Mouse (Mus musculus): Measurements from ENCODE around the gene Fmo6. TPM values are rescaled to one million over a fixed set of nuclear protein-coding genes. Genes with fewer than 3 reads are reported as not detected.

Gene Fmo6
- polyA plus RNA-seq, 1 experiment from 2014 or later = not detected

DNA sequence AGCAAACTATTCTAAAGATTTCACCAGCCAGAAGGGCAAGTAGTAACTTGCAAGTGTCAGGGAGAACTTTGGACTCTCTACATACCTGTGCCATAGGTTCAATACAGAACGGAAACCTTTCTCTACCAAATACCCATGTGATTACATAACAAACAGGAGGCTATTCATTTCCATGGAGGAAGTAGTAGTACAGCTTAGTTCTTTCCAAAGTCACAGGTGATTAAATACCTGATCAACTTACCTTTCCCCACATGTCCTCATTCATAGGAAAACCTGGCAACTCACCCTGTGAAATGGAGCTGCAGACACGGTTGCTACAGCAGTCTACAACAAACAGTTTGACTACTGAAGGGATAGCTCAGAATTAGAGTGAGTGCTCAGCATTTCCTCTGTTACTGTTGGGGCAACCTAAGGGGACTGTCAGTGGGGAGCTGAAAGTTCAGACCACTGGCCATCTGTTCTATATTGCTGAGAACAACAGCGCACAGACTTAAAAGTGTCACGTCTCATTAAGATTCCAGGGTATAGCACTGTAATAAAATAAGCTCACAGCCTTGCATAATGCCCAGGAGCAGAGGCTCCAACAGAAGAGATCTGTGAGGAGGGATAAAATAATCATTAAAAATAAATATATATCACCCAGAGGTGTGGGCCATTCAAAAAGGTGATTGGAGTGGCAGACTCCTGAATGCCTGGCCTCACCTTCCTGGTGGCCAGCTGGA is 9.7 kb upstream of the Fmo6 start:
- Histone ChIP-seq H3K9ac (ENCODE audit: low read length) (no peak overlapping the region), H3K27ac (ENCODE audit: low read depth, low read length) (no peak overlapping the region), H3K4me3 (ENCODE audit: low read depth, low read length) (no peak overlapping the region), H3K4me2 (ENCODE audit: low read length) (no peak overlapping the region), H3K27me3 (replicated peaks; ENCODE audit: control insufficient read depth, insufficient read depth, low read length) (no peaks in the 10 kb centered on the region), H3K9me3 (replicated peaks; ENCODE audit: control insufficient read depth, low read length) (no peaks in the 10 kb centered on the region), H3K4me1 (ENCODE audit: control insufficient read depth, insufficient read depth, low read length) (no peaks in the 10 kb centered on the region), H3K36me3 (ENCODE audit: control insufficient read depth, insufficient read depth, low read length) (no peaks in the 10 kb centered on the region)
- WGBS = 75% methylated on average over 4 of the region's 4 CpGs
- DNase-seq (ENCODE audit: low spot score) = no peak
- no peak for ATAC-seq

DNA sequence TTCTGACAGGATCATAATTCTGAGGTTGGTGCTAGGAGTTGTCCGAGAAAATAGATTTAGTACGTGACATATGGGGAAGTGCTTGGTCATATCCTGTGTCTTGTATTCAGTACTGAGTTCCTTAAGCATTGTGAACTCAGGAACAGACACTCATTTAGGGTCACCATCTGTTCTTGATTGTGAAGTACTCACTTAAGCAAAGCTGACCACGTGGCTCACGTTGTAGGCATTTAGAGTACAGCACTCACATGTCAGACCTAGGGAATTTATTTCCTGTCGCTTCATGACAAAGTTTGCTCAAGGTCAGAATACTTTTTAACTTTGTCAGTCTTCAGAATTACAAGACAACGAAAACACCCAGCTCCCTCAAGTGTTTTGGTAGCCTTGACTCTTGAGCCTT is 6.4 kb upstream of the Fmo6 start:
- Histone ChIP-seq H3K4me3 (ENCODE audit: low read depth, low read length) (no peak overlapping the region), H3K36me3 (ENCODE audit: control insufficient read depth, insufficient read depth, low read length) (no peaks in the 10 kb centered on the region), H3K27ac (ENCODE audit: low read depth, low read length) (no peak overlapping the region), H3K27me3 (replicated peaks; ENCODE audit: control insufficient read depth, insufficient read depth, low read length) (no peaks in the 10 kb centered on the region), H3K4me2 (ENCODE audit: low read length) (no peak overlapping the region), H3K9ac (ENCODE audit: low read length) (no peak overlapping the region), H3K9me3 (replicated peaks; ENCODE audit: control insufficient read depth, low read length) (no peaks in the 10 kb centered on the region), H3K4me1 (ENCODE audit: control insufficient read depth, insufficient read depth, low read length) (no peaks in the 10 kb centered on the region)
- no peak for ATAC-seq
- no peak for DNase-seq (ENCODE audit: low spot score)
- WGBS = 83% methylated on average over 6 of the region's 6 CpGs

DNA sequence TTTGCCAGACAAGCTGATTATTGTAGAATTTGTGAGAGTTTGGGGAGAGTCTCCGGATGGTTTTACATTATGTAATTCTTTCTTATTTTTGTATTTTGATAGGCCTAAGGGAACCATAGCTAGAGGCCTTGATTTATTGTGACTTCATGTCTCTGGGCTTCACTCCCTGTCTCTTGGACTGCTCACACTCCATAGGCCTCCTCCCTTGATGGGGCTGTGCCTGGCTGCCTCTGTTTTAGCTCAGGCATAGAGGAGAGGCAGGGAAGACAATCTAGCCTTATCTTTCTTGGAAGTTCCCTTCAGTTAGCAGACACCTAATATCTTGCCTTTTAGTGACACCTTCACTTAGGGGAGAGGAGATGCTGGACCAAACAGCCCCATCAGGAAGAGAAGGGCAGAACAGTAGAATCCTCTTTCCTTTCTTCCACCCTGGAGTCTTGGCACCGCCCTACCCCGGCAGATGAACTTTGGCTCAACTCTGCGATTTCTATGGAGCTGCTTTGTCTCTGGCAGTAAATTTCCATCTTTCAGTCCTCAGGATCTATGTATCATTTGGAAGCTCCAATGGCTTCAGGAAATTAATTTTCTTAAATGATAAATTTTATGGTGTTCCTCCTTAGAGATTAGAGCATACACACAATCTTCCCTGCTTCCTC is 1.5 kb upstream of the Fmo6 start:
- H3K4me1 ChIP-seq (ENCODE audit: control insufficient read depth, insufficient read depth, low read length) = no peaks in the 10 kb centered on the region
- no peaks in the 10 kb centered on the region for H3K27me3 ChIP-seq (replicated peaks; ENCODE audit: control insufficient read depth, insufficient read depth, low read length)
- DNase-seq (ENCODE audit: low spot score) (no peak), ATAC-seq (no peak)
- H3K4me3 ChIP-seq (ENCODE audit: low read depth, low read length) = no peak overlapping the region
- H3K4me2 ChIP-seq (ENCODE audit: low read length) = no peak overlapping the region
- 94% methylated on average over 4 of the region's 4 CpGs for WGBS
- H3K9ac ChIP-seq (ENCODE audit: low read length) = no peak overlapping the region
- no peaks in the 10 kb centered on the region for H3K36me3 ChIP-seq (ENCODE audit: control insufficient read depth, insufficient read depth, low read length)
- no peak overlapping the region for H3K27ac ChIP-seq (ENCODE audit: low read depth, low read length)
- no peaks in the 10 kb centered on the region for H3K9me3 ChIP-seq (replicated peaks; ENCODE audit: control insufficient read depth, low read length)

- DNase-seq (ENCODE audit: low spot score) (peak; percentile 3), ATAC-seq (no peak)
- WGBS = 73% methylated on average over 5 of the region's 5 CpGs
- Histone ChIP-seq H3K9me3 (replicated peaks; ENCODE audit: control insufficient read depth, low read length) (no peaks in the 10 kb centered on the region), H3K27ac (ENCODE audit: low read depth, low read length) (no peak overlapping the region), H3K36me3 (ENCODE audit: control insufficient read depth, insufficient read depth, low read length) (no peaks in the 10 kb centered on the region), H3K4me1 (ENCODE audit: control insufficient read depth, insufficient read depth, low read length) (no peaks in the 10 kb centered on the region), H3K4me2 (ENCODE audit: low read length) (no peak overlapping the region), H3K9ac (ENCODE audit: low read length) (no peak overlapping the region), H3K27me3 (replicated peaks; ENCODE audit: control insufficient read depth, insufficient read depth, low read length) (no peaks in the 10 kb centered on the region), H3K4me3 (ENCODE audit: low read depth, low read length) (no peak overlapping the region)
Observed at GRCm38 (mm10) chr1:162937970-162938695, 818 bp upstream of the Fmo6 start.

DNA sequence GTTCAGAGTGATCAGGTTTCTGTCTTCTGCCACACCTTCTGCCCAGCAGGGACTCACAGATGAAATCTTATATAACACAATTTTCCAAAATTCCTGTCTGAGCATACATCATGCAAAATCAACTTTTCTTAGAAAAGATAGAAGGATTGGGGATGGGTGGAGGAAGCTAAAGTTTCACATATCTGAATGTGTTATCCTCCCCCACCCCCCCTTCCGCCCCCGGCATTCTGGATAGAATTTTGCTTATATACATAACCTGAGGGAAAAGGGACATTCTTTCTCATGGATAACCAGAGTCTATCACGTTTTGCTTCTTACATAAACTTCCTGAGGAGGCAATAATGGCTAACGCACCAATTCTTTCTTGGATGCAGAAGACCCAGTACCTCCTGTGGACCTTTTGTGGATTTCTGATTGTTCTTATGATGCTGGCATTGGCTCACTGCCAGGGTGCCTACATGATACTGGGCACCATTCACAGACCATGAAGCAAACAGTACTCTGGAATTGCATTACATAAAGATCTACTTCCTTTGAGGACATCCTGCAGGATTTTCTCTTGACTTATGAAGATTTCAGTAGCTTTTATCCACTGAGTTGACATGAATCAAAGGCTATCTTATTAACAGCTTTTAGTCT is 2.8 kb downstream of the Fmo6 start:
- no peak for DNase-seq (ENCODE audit: low spot score)
- Histone ChIP-seq H3K9ac (ENCODE audit: low read length) (no peak overlapping the region), H3K9me3 (replicated peaks; ENCODE audit: control insufficient read depth, low read length) (no peaks in the 10 kb centered on the region), H3K27ac (ENCODE audit: low read depth, low read length) (no peak overlapping the region), H3K36me3 (ENCODE audit: control insufficient read depth, insufficient read depth, low read length) (no peaks in the 10 kb centered on the region), H3K4me3 (ENCODE audit: low read depth, low read length) (no peak overlapping the region), H3K4me1 (ENCODE audit: control insufficient read depth, insufficient read depth, low read length) (no peaks in the 10 kb centered on the region), H3K27me3 (replicated peaks; ENCODE audit: control insufficient read depth, insufficient read depth, low read length) (no peaks in the 10 kb centered on the region), H3K4me2 (ENCODE audit: low read length) (no peak overlapping the region)
- ATAC-seq = no peak
- 66% methylated on average over 4 of the region's 4 CpGs for WGBS

GRCm38 (mm10) chr1:162932386-162932785 is 4.9 kb downstream of the Fmo6 start:
- Histone ChIP-seq H3K9ac (ENCODE audit: low read length) (no peak overlapping the region), H3K9me3 (replicated peaks; ENCODE audit: control insufficient read depth, low read length) (no peaks in the 10 kb centered on the region), H3K4me2 (ENCODE audit: low read length) (no peak overlapping the region), H3K4me1 (ENCODE audit: control insufficient read depth, insufficient read depth, low read length) (no peaks in the 10 kb centered on the region), H3K27me3 (replicated peaks; ENCODE audit: control insufficient read depth, insufficient read depth, low read length) (no peaks in the 10 kb centered on the region), H3K36me3 (ENCODE audit: control insufficient read depth, insufficient read depth, low read length) (no peaks in the 10 kb centered on the region), H3K27ac (ENCODE audit: low read depth, low read length) (no peak overlapping the region), H3K4me3 (ENCODE audit: low read depth, low read length) (no peak overlapping the region)
- ATAC-seq = no peak
- 88% methylated on average over 4 of the region's 4 CpGs for WGBS
- DNase-seq (ENCODE audit: low spot score) = no peak

GRCm38 (mm10) chr1:162931880-162932279 is 5.4 kb downstream of the Fmo6 start:
- H3K9me3 ChIP-seq (replicated peaks; ENCODE audit: control insufficient read depth, low read length) = no peaks in the 10 kb centered on the region
- H3K27me3 ChIP-seq (replicated peaks; ENCODE audit: control insufficient read depth, insufficient read depth, low read length) = no peaks in the 10 kb centered on the region
- WGBS = 82% methylated on average over 5 of the region's 5 CpGs
- H3K9ac ChIP-seq (ENCODE audit: low read length) = no peak overlapping the region
- no peaks in the 10 kb centered on the region for H3K4me1 ChIP-seq (ENCODE audit: control insufficient read depth, insufficient read depth, low read length)
- ATAC-seq (no peak), DNase-seq (ENCODE audit: low spot score) (no peak)
- H3K4me3 ChIP-seq (ENCODE audit: low read depth, low read length) = no peak overlapping the region
- H3K4me2 ChIP-seq (ENCODE audit: low read length) = no peak overlapping the region
- no peak overlapping the region for H3K27ac ChIP-seq (ENCODE audit: low read depth, low read length)
- H3K36me3 ChIP-seq (ENCODE audit: control insufficient read depth, insufficient read depth, low read length) = no peaks in the 10 kb centered on the region

- H3K36me3 ChIP-seq (ENCODE audit: control insufficient read depth, insufficient read depth, low read length) = no peaks in the 10 kb centered on the region
- ATAC-seq (no peak), DNase-seq (ENCODE audit: low spot score) (no peak)
- no peaks in the 10 kb centered on the region for H3K9me3 ChIP-seq (replicated peaks; ENCODE audit: control insufficient read depth, low read length)
- H3K4me2 ChIP-seq (ENCODE audit: low read length) = no peak overlapping the region
- H3K27ac ChIP-seq (ENCODE audit: low read depth, low read length) = no peak overlapping the region
- no peak overlapping the region for H3K9ac ChIP-seq (ENCODE audit: low read length)
- H3K27me3 ChIP-seq (replicated peaks; ENCODE audit: control insufficient read depth, insufficient read depth, low read length) = no peaks in the 10 kb centered on the region
- H3K4me3 ChIP-seq (ENCODE audit: low read depth, low read length) = no peak overlapping the region
- no peaks in the 10 kb centered on the region for H3K4me1 ChIP-seq (ENCODE audit: control insufficient read depth, insufficient read depth, low read length)
- 90% methylated on average over 4 of the region's 4 CpGs for WGBS
Observed at GRCm38 (mm10) chr1:162931310-162931875, 5.9 kb downstream of the Fmo6 start.
